8 mouse cellular contexts compared by ENCODE assay signal in the genomic region with DNA sequence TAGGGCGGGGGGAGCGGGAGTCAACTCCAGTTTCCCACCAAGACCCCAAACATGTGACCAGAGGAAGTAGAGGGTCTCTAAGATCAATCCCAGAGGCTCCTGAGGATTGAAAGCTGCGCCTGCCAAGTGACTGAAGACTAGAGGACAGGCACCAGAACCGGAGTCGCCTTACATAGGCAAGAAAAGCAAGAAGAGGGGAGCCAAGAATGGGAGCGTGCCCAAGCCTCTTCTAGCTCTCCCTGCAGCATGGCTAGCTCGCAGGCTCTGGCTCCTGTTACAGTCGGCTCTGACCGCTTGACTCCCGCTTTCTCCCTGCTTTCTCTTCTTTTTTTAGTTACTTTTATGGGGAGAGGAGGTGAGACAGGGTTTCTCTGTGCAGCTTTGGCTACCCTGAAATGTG. TPM values are rescaled to one million over a fixed set of nuclear protein-coding genes. Genes with fewer than 3 reads are reported as not detected.
A peak's percentile ranks its signal among the peaks of the same experiment; 100 is the strongest.
DNase-seq lines count a peak whose midpoint lies in the region; ATAC-seq and TF ChIP-seq lines count a peak whose summit lies in the region.

No protein-coding gene starts in this region.

- whole genome bisulfite sequencing in embryonic facial prominence, embryonic 15.5 days = 42% methylated on average over 10 of the region's 10 CpGs
- WGBS in heart, postnatal 0 days = 28% methylated on average over 10 of the region's 10 CpGs
- 65% methylated on average over 10 of the region's 10 CpGs for WGBS in liver, embryonic 11.5 days

- no peak for TF ChIP-seq CTCF in heart, postnatal 0 days (IDR thresholded peaks at IDR 0.05; ENCODE audit: low read depth)

- DNase-seq in kidney, adult 18-20 months = peak; percentile 44
- no peak for DNase-seq in kidney, postnatal 14 days
- DNase-seq in heart, postnatal 0 days (ENCODE audit: low spot score) = no peak
- no peak for DNase-seq in liver, embryonic 11.5 days (ENCODE audit: low spot score)
- DNase-seq in natural killer cell, adult 2 months (ENCODE audit: low spot score in 2 of 2) = no peak
- no peak for DNase-seq in frontal cortex, postnatal 14 days (ENCODE audit: low spot score in 2 of 2)

- H3K4me3 ChIP-seq in embryonic facial prominence, embryonic 15.5 days (replicated peaks) = no peak overlapping the region
- no peak overlapping the region for H3K4me3 ChIP-seq in heart, postnatal 0 days (ENCODE audit: low read depth, low read length)
- no peak overlapping the region for H3K4me3 ChIP-seq in liver, embryonic 11.5 days (ENCODE audit: low read depth, low read length)

- H3K36me3 ChIP-seq in embryonic facial prominence, embryonic 15.5 days = no peaks in the 10 kb centered on the region
- no peaks in the 10 kb centered on the region for H3K36me3 ChIP-seq in heart, postnatal 0 days (replicated peaks; ENCODE audit: control insufficient read depth, insufficient read depth, low read length)
- no peaks in the 10 kb centered on the region for H3K36me3 ChIP-seq in liver, embryonic 11.5 days (ENCODE audit: control insufficient read depth, insufficient read depth, low read length)

- TF ChIP-seq EP300 in heart, postnatal 0 days (IDR thresholded peaks at IDR 0.05; ENCODE audit: low read depth) = no peak

- H3K27me3 ChIP-seq in embryonic facial prominence, embryonic 15.5 days = no peaks in the 10 kb centered on the region
- no peaks in the 10 kb centered on the region for H3K27me3 ChIP-seq in heart, postnatal 0 days (ENCODE audit: control insufficient read depth, insufficient read depth, low read length)
- H3K27me3 ChIP-seq in liver, embryonic 11.5 days (replicated peaks; ENCODE audit: control insufficient read depth, insufficient read depth, low read length) = no peaks in the 10 kb centered on the region

- H3K27ac ChIP-seq in embryonic facial prominence, embryonic 15.5 days (replicated peaks) = peak overlapping the region; percentile 87
- peak overlapping the region; percentile 99 for H3K27ac ChIP-seq in heart, postnatal 0 days (ENCODE audit: low read depth)
- H3K27ac ChIP-seq in liver, embryonic 11.5 days (ENCODE audit: low read depth, low read length) = peak overlapping the region; percentile 59; the same call in 1 of the 2 replicates

- no peak overlapping the region for H3K9ac ChIP-seq in embryonic facial prominence, embryonic 15.5 days
- H3K9ac ChIP-seq in heart, postnatal 0 days (replicated peaks; ENCODE audit: low read depth, low read length) = peak overlapping the region; percentile 62; the same call in 1 of the 2 replicates
- no peak overlapping the region for H3K9ac ChIP-seq in liver, embryonic 11.5 days (ENCODE audit: low read depth, low read length)

- H3K4me2 ChIP-seq in embryonic facial prominence, embryonic 15.5 days (replicated peaks) = no peak overlapping the region
- peak overlapping the region; percentile 59; the same call in 1 of the 2 replicates for H3K4me2 ChIP-seq in heart, postnatal 0 days (ENCODE audit: low read depth, low read length)
- H3K4me2 ChIP-seq in liver, embryonic 11.5 days = peak overlapping the region; percentile 53; the same call in 1 of the 2 replicates

- ATAC-seq in embryonic facial prominence, embryonic 15.5 days (ENCODE audit: insufficient number of reproducible peaks, low FRiP score, low TSS enrichment, low read depth) = no peak
- no peak for ATAC-seq in heart, postnatal 0 days (ENCODE audit: insufficient read depth, low read depth)
- ATAC-seq in liver, embryonic 11.5 days (replicated peaks; ENCODE audit: low FRiP score) = no peak
- no peak for ATAC-seq in erythroblast, adult 5-6 weeks (replicated peaks; ENCODE audit: low FRiP score, poor library complexity, severe bottlenecking)

- H3K4me1 ChIP-seq in embryonic facial prominence, embryonic 15.5 days = peaks cover 67% of the 10 kb centered on the region
- peaks cover 58% of the 10 kb centered on the region for H3K4me1 ChIP-seq in heart, postnatal 0 days (ENCODE audit: control insufficient read depth, insufficient read depth)
- H3K4me1 ChIP-seq in liver, embryonic 11.5 days (replicated peaks; ENCODE audit: control insufficient read depth, insufficient read depth, low read length) = peaks cover 65% of the 10 kb centered on the region

- H3K9me3 ChIP-seq in embryonic facial prominence, embryonic 15.5 days (replicated peaks) = no peaks in the 10 kb centered on the region
- no peaks in the 10 kb centered on the region for H3K9me3 ChIP-seq in heart, postnatal 0 days (replicated peaks; ENCODE audit: control insufficient read depth, low read length)
- no peaks in the 10 kb centered on the region for H3K9me3 ChIP-seq in liver, embryonic 11.5 days (ENCODE audit: control insufficient read depth, low read length)

RNA-seq across cellular contexts. Expression of a gene that starts 10.1 kb away (rescaled TPM):
- polyA plus RNA-seq in embryonic facial prominence, embryonic 15.5 days (2015; fragmentation: Nextera tagmentation; extraction: Ambion mirVana) = 1.7 and 1.8 TPM in 2 replicates
- total RNA-seq in heart, postnatal 0 days (2014; rRNA removed; ENCODE audit: low replicate concordance) = 21.0 and 24.3 TPM in 2 replicates
- polyA plus RNA-seq in heart, postnatal 0 days (2015; fragmentation: Nextera tagmentation; extraction: Ambion mirVana) = 10.2 and 10.7 TPM in 2 replicates
- polyA plus RNA-seq in liver, embryonic 11.5 days (2014; fragmentation: Nextera tagmentation; extraction: Ambion mirVana) = 2.1 and 2.7 TPM in 2 replicates
- not detected in 2 replicates for total RNA-seq in erythroblast, adult 5-6 weeks (2015; ENCODE audit: low replicate concordance)
- 0.26 and 0.42 TPM in 2 replicates for total RNA-seq in erythroblast, adult 5-6 weeks (2017; ENCODE audit: low replicate concordance)

RNA-seq across cellular contexts. Expression of a gene that starts 10.1 kb away (rescaled TPM):
- 28.7 and 30.4 TPM in 2 replicates for polyA plus RNA-seq in embryonic facial prominence, embryonic 15.5 days (2015; fragmentation: Nextera tagmentation; extraction: Ambion mirVana)
- total RNA-seq in heart, postnatal 0 days (2014; rRNA removed; ENCODE audit: low replicate concordance) = 47.4 and 54.6 TPM in 2 replicates
- polyA plus RNA-seq in heart, postnatal 0 days (2015; fragmentation: Nextera tagmentation; extraction: Ambion mirVana) = 11.3 and 12.6 TPM in 2 replicates
- polyA plus RNA-seq in liver, embryonic 11.5 days (2014; fragmentation: Nextera tagmentation; extraction: Ambion mirVana) = 14.8 and 17.7 TPM in 2 replicates
- total RNA-seq in erythroblast, adult 5-6 weeks (2015; ENCODE audit: low replicate concordance) = 30.3 and 42.7 TPM in 2 replicates
- total RNA-seq in erythroblast, adult 5-6 weeks (2017; ENCODE audit: low replicate concordance) = 26.1 and 26.3 TPM in 2 replicates

RNA-seq across cellular contexts. Expression of a gene that starts 19.5 kb away (rescaled TPM):
- 37.0 and 42.2 TPM in 2 replicates for polyA plus RNA-seq in embryonic facial prominence, embryonic 15.5 days (2015; fragmentation: Nextera tagmentation; extraction: Ambion mirVana)
- total RNA-seq in heart, postnatal 0 days (2014; rRNA removed; ENCODE audit: low replicate concordance) = 6.8 and 9.7 TPM in 2 replicates
- 11.6 and 11.9 TPM in 2 replicates for polyA plus RNA-seq in heart, postnatal 0 days (2015; fragmentation: Nextera tagmentation; extraction: Ambion mirVana)
- 34.8 and 35.6 TPM in 2 replicates for polyA plus RNA-seq in liver, embryonic 11.5 days (2014; fragmentation: Nextera tagmentation; extraction: Ambion mirVana)
- 20.0 and 23.6 TPM in 2 replicates for total RNA-seq in erythroblast, adult 5-6 weeks (2015; ENCODE audit: low replicate concordance)
- 15.7 and 26.5 TPM in 2 replicates for total RNA-seq in erythroblast, adult 5-6 weeks (2017; ENCODE audit: low replicate concordance)

RNA-seq across cellular contexts. Expression of a gene that starts 44.8 kb away (rescaled TPM):
- polyA plus RNA-seq in embryonic facial prominence, embryonic 15.5 days (2015; fragmentation: Nextera tagmentation; extraction: Ambion mirVana) = 51.0 and 51.2 TPM in 2 replicates
- total RNA-seq in heart, postnatal 0 days (2014; rRNA removed; ENCODE audit: low replicate concordance) = 188 and 234 TPM in 2 replicates
- 40.8 and 44.0 TPM in 2 replicates for polyA plus RNA-seq in heart, postnatal 0 days (2015; fragmentation: Nextera tagmentation; extraction: Ambion mirVana)
- polyA plus RNA-seq in liver, embryonic 11.5 days (2014; fragmentation: Nextera tagmentation; extraction: Ambion mirVana) = 26.6 and 31.6 TPM in 2 replicates
- total RNA-seq in erythroblast, adult 5-6 weeks (2015; ENCODE audit: low replicate concordance) = 1.9 and 5.0 TPM in 2 replicates
- 4.3 and 8.1 TPM in 2 replicates for total RNA-seq in erythroblast, adult 5-6 weeks (2017; ENCODE audit: low replicate concordance)

RNA-seq across cellular contexts. Expression of a gene that starts 51.4 kb away (rescaled TPM):
- 13.0 and 13.9 TPM in 2 replicates for polyA plus RNA-seq in embryonic facial prominence, embryonic 15.5 days (2015; fragmentation: Nextera tagmentation; extraction: Ambion mirVana)
- total RNA-seq in heart, postnatal 0 days (2014; rRNA removed; ENCODE audit: low replicate concordance) = 0.77 and 0.80 TPM in 2 replicates
- polyA plus RNA-seq in heart, postnatal 0 days (2015; fragmentation: Nextera tagmentation; extraction: Ambion mirVana) = 0.41 and 0.55 TPM in 2 replicates
- 0.39 and 0.55 TPM in 2 replicates for polyA plus RNA-seq in liver, embryonic 11.5 days (2014; fragmentation: Nextera tagmentation; extraction: Ambion mirVana)
- total RNA-seq in erythroblast, adult 5-6 weeks (2015; ENCODE audit: low replicate concordance) = not detected in 2 replicates
- total RNA-seq in erythroblast, adult 5-6 weeks (2017; ENCODE audit: low replicate concordance) = 0.42 TPM in 1 of 2 replicates, not detected in the other
